Mouse (Mus musculus): ENCODE data around the gene Banp.

DNA sequence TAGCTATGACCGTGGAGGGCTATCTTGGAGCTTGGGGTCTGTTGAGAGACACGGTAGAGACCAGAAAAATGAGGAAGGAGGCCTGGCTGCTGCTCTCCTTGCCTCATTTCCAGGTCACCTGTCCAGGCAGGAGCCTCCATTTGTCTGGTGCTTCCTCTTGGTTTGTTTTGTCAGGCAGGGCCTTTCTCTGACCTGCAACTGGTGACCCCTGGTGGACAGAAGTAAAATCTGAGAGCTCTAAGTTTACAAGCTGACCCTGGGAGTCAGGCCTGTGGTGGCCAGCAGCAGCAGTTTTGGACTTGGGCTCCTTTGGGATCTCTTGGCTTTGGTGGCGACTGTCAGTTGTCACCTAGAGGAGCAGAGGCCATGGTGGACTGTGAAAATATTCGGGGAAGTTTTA is 15.0 kb upstream of the Banp start:
- TF ChIP-seq POLR2A (IDR thresholded peaks at IDR 0.05; ENCODE audit: insufficient read depth, low read depth, low read length) (no peak), CTCF (IDR thresholded peaks at IDR 0.05) (peak; percentile 81)
